15 mouse cellular contexts compared by ENCODE assay signal in genomic region chr2:135888206-135888605, GRCm38 (mm10).
DNase-seq lines count a peak whose midpoint lies in the region; ATAC-seq and TF ChIP-seq lines count a peak whose summit lies in the region.
"Had no signal": no experiment of that assay in that cellular context is flagged by ENCODE, and none has a peak within 500 bp of the region (broad histone marks: within the 10 kb centered on the region; RNA-seq: fewer than 3 reads in every experiment).

No protein-coding gene starts in this region.

- peak; percentile 40 for ATAC-seq in megakaryocyte progenitor cell, adult 5-6 weeks (replicated peaks; ENCODE audit: poor library complexity)
- ATAC-seq in stomach, postnatal 0 days (ENCODE audit: low FRiP score, low TSS enrichment) = no peak
- ATAC-seq: forebrain, postnatal 0 days had no signal

- WGBS in stomach, postnatal 0 days = 63% methylated on average over 4 of the region's 4 CpGs

- no peak for TF ChIP-seq EP300 in stomach, postnatal 0 days (optimal IDR thresholded peaks at IDR 0.05)

- H3K36me3 ChIP-seq in stomach, postnatal 0 days (ENCODE audit: control insufficient read depth, insufficient read depth, low read length) = no peaks in the 10 kb centered on the region
- H3K36me3 ChIP-seq: embryonic facial prominence, embryonic 12.5 days; G1E had no signal

- H3K27ac ChIP-seq in stomach, postnatal 0 days (replicated peaks) = no peak overlapping the region
- H3K27ac ChIP-seq: embryonic facial prominence, embryonic 12.5 days; liver, embryonic 14.5 days had no signal

- H3K27me3 ChIP-seq in stomach, postnatal 0 days (ENCODE audit: control insufficient read depth, insufficient read depth, low read length) = no peaks in the 10 kb centered on the region
- H3K27me3 ChIP-seq: embryonic facial prominence, embryonic 12.5 days had no signal

- H3K9ac ChIP-seq in stomach, postnatal 0 days (ENCODE audit: low read length) = no peak overlapping the region
- H3K9ac ChIP-seq: embryonic facial prominence, embryonic 12.5 days; forebrain, postnatal 0 days; liver, embryonic 14.5 days had no signal

- H3K9me3 ChIP-seq in stomach, postnatal 0 days (ENCODE audit: control insufficient read depth, low read length) = no peaks in the 10 kb centered on the region
- H3K9me3 ChIP-seq: embryonic facial prominence, embryonic 12.5 days had no signal

- no peak overlapping the region for H3K4me3 ChIP-seq in stomach, postnatal 0 days (ENCODE audit: low read depth, low read length)
- H3K4me3 ChIP-seq: embryonic facial prominence, embryonic 12.5 days had no signal

- TF ChIP-seq CTCF in stomach, postnatal 0 days (IDR thresholded peaks at IDR 0.05; ENCODE audit: low read depth) = no peak

- no peak overlapping the region for H3K4me2 ChIP-seq in stomach, postnatal 0 days (replicated peaks; ENCODE audit: low read depth)
- H3K4me2 ChIP-seq: embryonic facial prominence, embryonic 12.5 days had no signal

- DNase-seq in adrenal gland, adult (ENCODE audit: inconsistent age in 2 of 2, low spot score in 1 of 2) = peak; percentile 63 to 90
- DNase-seq in adrenal gland, postnatal 4 days (ENCODE audit: low spot score in 2 of 2) = no peak
- peak; percentile 13 to 23 for DNase-seq in lung, adult 18-20 months
- no peak for DNase-seq in lung, postnatal 4 days
- DNase-seq in cerebellum, adult 9-11 months = peak; percentile 53
- DNase-seq in stomach, postnatal 0 days (ENCODE audit: low spot score) = no peak
- no peak for DNase-seq in kidney, postnatal 14 days
- DNase-seq: forebrain, postnatal 0 days; kidney, postnatal 4 days; retina, postnatal 1 day; thymus, postnatal 25 days had no signal

- H3K4me1 ChIP-seq in stomach, postnatal 0 days (replicated peaks; ENCODE audit: control insufficient read depth, insufficient read depth) = no peaks in the 10 kb centered on the region
- H3K4me1 ChIP-seq: embryonic facial prominence, embryonic 12.5 days had no signal

Comparison
In these comparisons a context has a peak if more than half of its experiments do, and no peak if none do; other contexts are left out.
1. DNase-seq: peak in adrenal gland, adult (2 of 2), lung, adult 18-20 months (2 of 2) and cerebellum, adult 9-11 months (single experiment); none in adrenal gland, postnatal 4 days (0 of 2), lung, postnatal 4 days (0 of 2), stomach, postnatal 0 days (single experiment) and kidney, postnatal 14 days (single experiment).